Mouse (Mus musculus) CH12.LX (cell line): ENCODE measurements at regions not wholly inside any gene's neighbourhood (a gene's known extent, or its start where the extent isn't known, plus 50 kb on each side); places are given as distances from the start of the nearest gene placed in this dataset.

ENCODE experiments used
- DNase-seq: peaks from one replicate; pipeline ENCODE4 v3.0.0-alpha.2; 2013; ENCODE audit errors: extremely low read depth
- H3K27ac ChIP-seq: 2 replicates; pipeline ENCODE4 v1.5.1; 2012; ENCODE audit warnings: low read depth, mild to moderate bottlenecking, control low read depth, moderate library complexity; ENCODE audit not compliant: insufficient read depth
- H3K27me3 ChIP-seq: replicated peaks from 2 replicates; pipeline ENCODE3; 2012; ENCODE audit warnings: inconsistent platforms
- H3K36me3 ChIP-seq, 2 experiments: replicated peaks in 1 of 2; 2 replicates each; pipeline versions ENCODE3 to v1.6.1; 2012; ENCODE audit warnings: inconsistent platforms in 1 of 2, low read length in 1 of 2, mild to moderate bottlenecking in 1 of 2, mixed read lengths in 1 of 2, moderate library complexity in 1 of 2; ENCODE audit not compliant: control insufficient read depth in 1 of 2, insufficient read depth in 1 of 2
- H3K4me1 ChIP-seq, 2 experiments: 2 replicates each; pipeline ENCODE4 v1.6.1; 2012; ENCODE audit warnings: inconsistent platforms in 1 of 2, moderate library complexity in 1 of 2; ENCODE audit not compliant: insufficient read depth in 2 of 2, control insufficient read depth in 1 of 2
- H3K4me2 ChIP-seq: 2 replicates; pipeline ENCODE4 v1.6.1; 2012; ENCODE audit warnings: low read depth, mild to moderate bottlenecking, control low read depth; ENCODE audit not compliant: poor library complexity, insufficient read depth, severe bottlenecking
- H3K4me3 ChIP-seq, 3 experiments: fragments of 150-350 bp in 1 of 3; sonication (generic) in 1 of 3; replicated peaks in 1 of 3; 2 replicates each; pipeline versions ENCODE3 to v1.5.1; 2011 to 2012; ENCODE audit warnings: low read depth in 2 of 3, low read length in 2 of 3, mild to moderate bottlenecking in 2 of 3, moderate library complexity in 2 of 3, control low read depth in 1 of 3, improper control_type of control experiment in 1 of 3, inconsistent platforms in 1 of 3, mixed read lengths in 1 of 3; ENCODE audit not compliant: poor library complexity in 1 of 3
- H3K79me2 ChIP-seq: replicated peaks from 2 replicates; pipeline ENCODE4 v1.6.1; 2012; ENCODE audit warnings: mild to moderate bottlenecking, moderate library complexity; ENCODE audit not compliant: control insufficient read depth, poor library complexity, insufficient read depth, severe bottlenecking; ENCODE audit errors: extremely low read depth
- H3K9ac ChIP-seq: 2 replicates; pipeline ENCODE4 v1.6.1; 2012; ENCODE audit warnings: low read depth, mild to moderate bottlenecking, control low read depth, moderate library complexity; ENCODE audit not compliant: insufficient read depth
- H3K9me3 ChIP-seq: replicated peaks from 2 replicates; pipeline ENCODE3; 2012; ENCODE audit warnings: low read length, inconsistent platforms, mixed read lengths
- CHD1 ChIP-seq: IDR thresholded peaks from 2 replicates; pipeline ENCODE4 v1.6.1; 2012; ENCODE audit warnings: low read depth, low read length, improper control_type of control experiment, inconsistent platforms
- EP300 ChIP-seq: IDR thresholded peaks from 2 replicates; pipeline ENCODE4 v1.6.1; 2011; ENCODE audit warnings: low read length, improper control_type of control experiment
- ETS1 ChIP-seq: conservative IDR thresholded peaks from 2 replicates; pipeline ENCODE4 v1.6.1; 2012; ENCODE audit warnings: low read depth, mild to moderate bottlenecking, inconsistent platforms, low read length, improper control_type of control experiment, moderate library complexity
- IRF4 ChIP-seq: IDR thresholded peaks from 2 replicates; pipeline ENCODE4 v1.6.1; 2014; ENCODE audit warnings: low read depth, mild to moderate bottlenecking, inconsistent platforms, low read length, improper control_type of control experiment
- KAT2A ChIP-seq: IDR thresholded peaks from 2 replicates; pipeline ENCODE4 v1.6.1; 2012; ENCODE audit warnings: low read length, improper control_type of control experiment, inconsistent platforms; ENCODE audit not compliant: insufficient replicate concordance
- MAFK ChIP-seq: IDR thresholded peaks from 2 replicates; pipeline ENCODE4 v1.6.1; 2011; ENCODE audit warnings: low read length, improper control_type of control experiment; ENCODE audit not compliant: insufficient replicate concordance
- MAX ChIP-seq: IDR thresholded peaks from 2 replicates; pipeline ENCODE4 v1.6.1; 2011; ENCODE audit warnings: low read length, improper control_type of control experiment
- MYC ChIP-seq: IDR thresholded peaks from 2 replicates; pipeline ENCODE4 v1.6.1; 2011; ENCODE audit warnings: low read depth, mild to moderate bottlenecking, improper control_type of control experiment, low read length
- NELFE ChIP-seq: IDR thresholded peaks from 2 replicates; pipeline ENCODE4 v1.6.1; 2011; ENCODE audit warnings: low read depth, low read length, improper control_type of control experiment
- NRF1 ChIP-seq: IDR thresholded peaks from 2 replicates; pipeline ENCODE4 v1.6.1; 2014; ENCODE audit warnings: low read depth, mild to moderate bottlenecking, inconsistent platforms, low read length, improper control_type of control experiment, moderate library complexity
- PAX5 ChIP-seq: IDR thresholded peaks from 2 replicates; pipeline ENCODE4 v1.6.1; 2012; ENCODE audit warnings: low read length, inconsistent platforms, mixed read lengths
- POLR2A ChIP-seq: IDR thresholded peaks from 2 replicates; pipeline ENCODE4 v1.6.1; 2011; ENCODE audit warnings: low read depth, mild to moderate bottlenecking, improper control_type of control experiment, low read length
- SIN3A ChIP-seq: IDR thresholded peaks from 2 replicates; pipeline ENCODE4 v1.6.1; 2012; ENCODE audit warnings: low read length, improper control_type of control experiment, inconsistent platforms
- TBP ChIP-seq: conservative IDR thresholded peaks from 2 replicates; pipeline ENCODE4 v1.6.1; 2011; ENCODE audit warnings: low read depth, low read length, improper control_type of control experiment
- ZC3H11A ChIP-seq: IDR thresholded peaks from 2 replicates; pipeline ENCODE4 v1.6.1; 2012; ENCODE audit warnings: low read depth, mild to moderate bottlenecking, inconsistent platforms, low read length, improper control_type of control experiment
- dilution Hi-C: fragments of 300-500 bp; cut with MboI; formaldehyde crosslinking; loops from 2 replicates; pipeline ENCODE4 v1.14.3; 2020; ENCODE audit warnings: low sequenced_read_pairs; ENCODE audit not compliant: extremely low pct_unique_long_range_greater_than_20kb, extremely low pct_ligation_motif_present
- in situ Hi-C: fragments of 300-500 bp; cut with MboI; formaldehyde crosslinking; loops from 3 replicates; pipeline ENCODE4 v1.14.3; 2019; ENCODE audit warnings: low sequenced_read_pairs, low pct_ligation_motif_present, low pct_unique_long_range_greater_than_20kb, mixed read lengths

GRCm38 (mm10) chr14:76899331-76899730 is 137.2 kb upstream of the Ccdc122 start:
- Histone ChIP-seq H3K9me3 (no peaks in the 10 kb centered on the region), H3K36me3 (no peaks in the 10 kb centered on the region), H3K4me3 (no peak overlapping the region), H3K27ac (no peak overlapping the region), H3K27me3 (no peaks in the 10 kb centered on the region), H3K79me2 (no peaks in the 10 kb centered on the region), H3K4me2 (no peak overlapping the region), H3K4me1 (peaks cover 0 to 3% of the 10 kb centered on the region in 2 experiments; a peak in 1 of 4 replicates), H3K9ac (no peak overlapping the region)
- no peak for DNase-seq
- dilution Hi-C loops (no loop called here), in situ Hi-C loops (no loop called here)
- TF ChIP-seq MAX, result no peak
- peak; percentile 79 for TF ChIP-seq MAFK
- no peak for TF ChIP-seq TBP

- H3K4me2 ChIP-seq, result no peak overlapping the region
- no peaks in the 10 kb centered on the region for H3K27me3 ChIP-seq
- no peak overlapping the region for H3K4me3 ChIP-seq
- no peaks in the 10 kb centered on the region for H3K36me3 ChIP-seq
- H3K9ac ChIP-seq, result no peak overlapping the region
- no peak overlapping the region for H3K27ac ChIP-seq
- no peak for DNase-seq
- H3K4me1 ChIP-seq, result peaks cover 0 to 7% of the 10 kb centered on the region in 2 experiments; a peak in 1 of 4 replicates
- TF ChIP-seq CHD1, result no peak
- TF ChIP-seq KAT2A, result no peak
- TF ChIP-seq MYC, result no peak
- no peak for TF ChIP-seq NELFE
- TF ChIP-seq MAX, result no peak
- no peak for TF ChIP-seq PAX5
- TF ChIP-seq NRF1, result no peak
- no peak for TF ChIP-seq ZC3H11A
- no peak for TF ChIP-seq ETS1
- dilution Hi-C loops (no loop called here), in situ Hi-C loops (no loop called here)
- H3K79me2 ChIP-seq, result no peaks in the 10 kb centered on the region
- no peaks in the 10 kb centered on the region for H3K9me3 ChIP-seq
Measured at GRCm38 (mm10) chr14:76887708-76888107, 148.9 kb upstream of the Ccdc122 start.

GRCm38 (mm10) chr14:76887201-76887600 is 149.4 kb upstream of the Ccdc122 start:
- dilution Hi-C loops, result no loop called here
- no peaks in the 10 kb centered on the region for H3K9me3 ChIP-seq
- no peaks in the 10 kb centered on the region for H3K36me3 ChIP-seq
- no peak for DNase-seq
- H3K4me2 ChIP-seq, result no peak overlapping the region
- no peaks in the 10 kb centered on the region for H3K79me2 ChIP-seq
- H3K9ac ChIP-seq, result no peak overlapping the region
- in situ Hi-C loops, result no loop called here
- H3K27me3 ChIP-seq, result no peaks in the 10 kb centered on the region
- TF ChIP-seq SIN3A (no peak), POLR2A (no peak), IRF4 (no peak), EP300 (no peak)
- peaks cover 0 to 7% of the 10 kb centered on the region in 2 experiments; a peak in 1 of 4 replicates for H3K4me1 ChIP-seq
- no peak overlapping the region for H3K27ac ChIP-seq
- H3K4me3 ChIP-seq, result no peak overlapping the region
